Mouse (Mus musculus) monocyte, adult 2 months (primary cell): ENCODE data around the gene Rabac1.

Source experiments
- DNase-seq, 2 experiments: peaks; one replicate each; pipeline ENCODE4 v3.0.0; 2022; ENCODE audit warnings: low spot score in 2 of 2, low read depth in 1 of 2

Rabac1 gene

DNA sequence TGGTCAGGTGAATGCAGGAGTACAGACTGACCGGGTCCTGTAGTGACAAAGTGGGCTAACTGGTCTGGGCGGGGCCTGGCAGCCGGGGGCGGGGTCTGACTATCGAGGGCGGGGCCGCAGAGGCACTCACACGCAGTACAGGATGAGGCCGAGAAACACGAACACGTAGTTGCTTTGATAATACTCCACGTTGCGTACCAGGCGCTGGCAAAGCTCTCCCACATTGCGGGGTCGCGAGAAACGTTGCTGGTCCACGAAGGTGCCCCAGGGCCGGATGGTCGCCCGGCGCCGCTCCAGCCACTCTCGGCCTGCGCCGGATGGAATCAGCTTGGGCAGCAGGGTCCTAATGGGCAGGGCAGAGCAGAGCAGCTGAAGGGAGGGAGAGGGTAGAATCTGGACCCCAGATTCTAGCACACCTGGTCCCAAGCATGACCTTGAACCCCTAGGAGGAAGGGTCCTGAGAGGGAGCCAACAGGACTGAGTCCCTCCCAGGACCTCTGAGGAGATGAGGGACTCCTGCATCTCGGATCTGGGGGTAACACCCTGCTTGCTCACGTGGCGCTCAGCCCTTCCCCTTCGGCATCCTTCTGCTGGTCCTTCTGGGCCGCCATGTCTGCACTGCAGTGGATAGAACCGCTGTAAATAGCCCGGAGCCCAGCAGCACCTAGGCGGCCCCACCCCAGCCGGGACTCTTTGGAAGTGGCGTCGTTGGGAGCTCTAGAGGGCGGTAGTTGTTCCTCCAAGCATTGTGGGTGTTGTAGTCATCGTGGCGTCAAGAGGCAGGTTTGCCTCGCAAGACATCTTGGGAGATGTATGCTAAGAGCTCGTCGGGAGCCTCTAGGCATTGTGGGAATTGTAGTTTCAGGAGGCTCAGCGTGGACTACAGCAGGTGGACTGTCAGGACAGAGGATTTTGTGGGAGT lies at the start of gene Rabac1:
TSS of gene Rabac1 (minus strand) at position 783 of the 922 bp plus-strand sequence.
- peak; percentile 64 to 73 for DNase-seq

DNA sequence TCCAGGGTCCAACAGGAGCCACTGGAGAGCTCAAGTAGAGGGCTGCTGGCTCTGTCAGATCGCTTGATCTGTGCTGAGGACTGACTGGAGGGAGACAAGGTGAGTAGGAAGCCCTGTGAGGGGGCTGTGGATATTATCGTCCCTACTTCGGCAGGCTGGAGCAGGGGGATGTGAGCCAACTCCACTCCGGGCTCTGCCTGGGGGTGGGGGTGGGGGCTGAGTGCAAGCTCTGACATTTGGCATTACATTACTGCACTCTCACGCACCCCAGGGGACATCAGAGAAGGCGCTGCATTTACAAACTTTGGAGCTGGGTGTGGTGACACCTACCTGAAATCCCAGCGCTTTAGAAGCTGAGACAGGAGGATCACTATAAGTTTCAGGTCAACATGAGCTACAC lies 39.0 kb upstream of the Rabac1 start:
- DNase-seq: no peak

DNA sequence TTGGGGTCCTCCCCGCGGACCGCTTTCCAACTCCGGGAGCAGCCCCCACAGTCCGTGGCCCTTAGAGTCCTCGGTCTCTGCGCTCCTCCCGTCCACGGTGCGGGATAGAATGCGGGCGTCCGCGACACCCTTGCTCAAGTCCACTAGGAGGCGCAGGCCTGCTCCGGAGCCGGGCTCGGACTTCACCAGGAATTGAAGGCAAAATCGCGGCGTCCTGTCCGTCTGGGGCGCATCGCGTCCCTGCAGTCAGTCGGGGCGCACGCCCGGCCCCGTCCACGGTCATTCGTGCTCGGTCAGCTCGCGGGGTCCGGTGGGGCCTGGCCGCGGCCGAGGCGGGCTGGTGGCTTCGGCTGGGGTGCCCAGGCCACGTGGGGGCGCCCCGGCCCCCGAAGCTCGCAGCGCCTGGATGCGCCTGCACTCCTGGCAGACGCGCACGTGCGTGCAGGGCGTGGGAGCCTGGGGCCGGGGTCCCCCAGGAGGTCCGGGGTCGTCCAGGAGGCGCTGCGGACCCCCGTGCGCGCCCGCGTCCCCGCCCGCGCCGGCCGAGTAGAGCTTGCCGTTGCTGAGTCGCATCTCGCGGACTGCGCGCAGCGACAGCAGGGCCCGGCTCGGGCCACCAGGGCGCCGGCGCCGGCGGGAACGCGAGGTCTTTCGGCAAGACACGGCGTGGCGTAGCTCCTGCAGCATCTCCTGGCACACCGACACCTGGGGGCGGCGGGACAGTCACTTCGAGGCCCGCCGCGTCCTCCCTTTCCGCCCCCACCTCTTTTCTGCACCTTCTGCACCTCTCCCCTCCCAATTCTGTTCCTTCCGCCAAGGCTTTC lies 37.7 kb upstream of the Rabac1 start:
- DNase-seq: peak in 1 of 2 experiments; percentile 46

DNA sequence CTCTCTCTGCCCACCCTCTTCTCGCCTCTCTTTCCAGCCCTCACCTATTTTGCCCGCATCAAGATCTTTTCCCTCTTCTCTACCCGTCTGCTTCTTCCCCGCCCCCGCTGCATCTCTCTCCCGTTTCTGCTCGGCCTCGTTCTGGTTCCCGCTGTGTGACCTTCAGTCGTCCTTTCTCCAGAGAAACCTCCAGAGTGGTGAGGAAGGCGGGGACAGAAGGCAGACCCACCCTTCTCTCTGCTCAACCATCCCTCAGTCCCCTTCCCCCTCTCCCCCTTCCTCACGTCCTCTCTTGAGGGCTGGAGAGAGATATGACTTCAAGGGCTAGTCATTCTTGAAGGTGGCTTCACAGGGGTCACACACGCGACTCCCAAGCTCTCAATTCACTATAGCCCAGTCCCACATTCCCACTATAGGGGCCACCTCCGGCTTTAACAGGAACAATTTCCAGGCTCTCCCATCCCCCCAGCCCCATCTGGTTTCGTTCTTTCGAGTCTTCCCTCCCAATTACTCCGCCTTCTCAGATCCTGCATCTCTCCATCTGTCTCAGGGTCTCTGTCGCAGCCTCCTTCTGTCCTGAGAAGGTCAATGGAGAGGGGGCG lies 36.6 kb upstream of the Rabac1 start:
- DNase-seq: no peak

DNA sequence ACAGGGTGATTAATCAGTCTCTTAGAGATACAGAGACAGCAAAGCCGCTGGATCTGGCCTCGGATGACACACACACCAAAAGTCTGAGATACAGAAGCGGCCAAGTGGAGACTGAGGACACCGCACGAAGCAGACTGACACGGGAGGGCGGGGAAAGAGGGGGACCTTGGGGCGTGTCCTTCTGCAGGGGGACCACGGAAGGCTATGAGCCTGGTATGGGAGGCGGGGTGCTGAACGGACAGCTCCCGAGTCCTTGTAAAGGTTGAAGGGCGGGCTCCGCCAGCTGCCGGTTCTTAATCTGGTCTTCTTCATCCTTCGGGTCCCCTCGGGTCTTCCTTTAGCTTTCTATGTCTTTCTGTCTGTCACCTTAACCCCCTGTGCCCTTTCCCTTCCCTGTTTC lies 36.1 kb upstream of the Rabac1 start:
- DNase-seq: peak; percentile 37 to 43

DNA sequence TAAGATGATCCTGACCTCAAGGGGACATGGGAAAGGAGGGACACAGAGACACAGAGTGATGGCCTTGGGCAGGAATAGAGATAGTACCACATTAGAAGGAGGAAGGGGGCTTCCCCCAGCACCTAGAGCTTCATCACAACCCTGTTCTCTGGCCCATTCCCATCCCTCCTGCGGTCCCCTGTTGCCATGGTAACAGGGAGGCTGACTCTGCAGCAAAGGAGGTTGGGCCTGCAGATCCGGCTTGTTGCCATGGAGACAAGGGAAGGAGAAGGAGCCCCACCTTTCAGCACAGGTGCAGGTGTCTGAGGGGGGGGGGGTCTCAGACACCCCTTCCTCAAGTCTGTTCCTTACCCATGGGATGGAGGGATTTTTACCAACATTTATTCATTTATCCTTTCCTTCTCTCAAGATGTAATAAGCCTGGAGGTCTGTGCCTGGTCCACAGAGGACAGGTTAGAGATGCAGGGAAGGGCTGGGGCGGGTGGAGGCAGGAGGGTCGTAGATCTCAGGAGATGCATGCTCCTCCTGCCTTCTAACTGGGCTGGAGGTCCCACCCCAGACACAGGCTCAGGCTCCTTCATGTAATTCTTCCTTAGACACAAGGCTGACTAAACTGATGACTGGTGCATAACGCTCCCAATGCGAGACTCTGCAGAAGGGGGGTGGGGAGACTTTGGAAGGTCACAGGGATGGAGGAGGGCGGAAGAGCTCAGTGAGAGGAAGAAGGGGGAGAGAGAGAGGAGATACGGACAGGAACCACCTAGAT lies 35.2 kb upstream of the Rabac1 start:
- DNase-seq: no peak

DNA sequence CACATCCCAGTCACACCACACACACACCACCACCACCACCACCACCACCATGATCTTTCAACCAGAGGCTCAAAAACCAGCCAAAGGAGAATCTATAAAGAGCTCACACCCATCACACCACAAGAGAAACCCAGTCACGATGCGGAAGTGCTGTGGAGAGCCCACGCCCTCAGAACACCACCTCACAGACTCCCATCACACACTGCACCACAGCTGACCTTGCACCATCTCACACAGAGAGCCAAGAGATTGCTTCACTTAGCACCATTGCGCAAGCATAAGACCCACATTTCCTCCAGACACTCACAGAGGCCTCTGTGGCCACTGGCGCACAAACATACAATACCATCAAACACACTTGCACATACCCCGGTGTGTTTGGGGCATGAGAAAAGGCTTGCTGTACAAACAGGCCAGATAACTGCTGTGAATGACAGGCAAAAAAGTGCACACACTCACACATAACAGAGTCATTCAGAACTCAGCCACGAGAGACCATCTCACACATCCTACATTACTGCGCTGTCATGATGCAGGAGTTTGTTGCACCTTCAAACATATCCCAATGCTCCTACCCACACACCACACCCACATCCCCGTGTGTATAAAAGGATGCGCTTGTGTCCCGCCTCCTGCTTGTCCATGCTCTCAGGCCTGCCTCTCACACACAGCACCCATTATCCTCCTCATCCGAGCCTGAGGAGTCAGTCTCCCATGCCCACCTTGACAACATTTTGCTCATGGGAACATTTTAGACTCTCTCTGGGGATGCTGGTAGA lies 34.2 kb upstream of the Rabac1 start:
- DNase-seq: peak; percentile 83 to 85

DNA sequence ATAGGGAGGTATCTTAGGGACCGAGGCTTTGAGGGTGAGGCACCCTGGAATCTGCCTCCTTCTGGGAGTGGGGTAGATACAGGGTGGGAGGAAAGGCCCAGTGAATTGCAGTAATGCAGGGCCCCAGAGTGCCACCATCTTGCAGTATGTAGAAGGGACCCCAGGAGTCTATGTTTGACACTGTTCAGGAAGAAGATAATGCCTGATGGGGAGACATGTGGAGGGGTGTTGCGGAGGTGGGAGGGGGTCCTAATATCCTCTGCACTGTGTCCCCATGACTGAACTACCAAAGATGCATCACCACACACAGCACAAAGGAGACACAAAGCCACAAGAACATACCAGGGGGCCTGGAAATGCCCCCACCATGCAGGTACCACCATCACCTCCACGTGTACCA lies 33.6 kb upstream of the Rabac1 start:
- no peak for DNase-seq

DNA sequence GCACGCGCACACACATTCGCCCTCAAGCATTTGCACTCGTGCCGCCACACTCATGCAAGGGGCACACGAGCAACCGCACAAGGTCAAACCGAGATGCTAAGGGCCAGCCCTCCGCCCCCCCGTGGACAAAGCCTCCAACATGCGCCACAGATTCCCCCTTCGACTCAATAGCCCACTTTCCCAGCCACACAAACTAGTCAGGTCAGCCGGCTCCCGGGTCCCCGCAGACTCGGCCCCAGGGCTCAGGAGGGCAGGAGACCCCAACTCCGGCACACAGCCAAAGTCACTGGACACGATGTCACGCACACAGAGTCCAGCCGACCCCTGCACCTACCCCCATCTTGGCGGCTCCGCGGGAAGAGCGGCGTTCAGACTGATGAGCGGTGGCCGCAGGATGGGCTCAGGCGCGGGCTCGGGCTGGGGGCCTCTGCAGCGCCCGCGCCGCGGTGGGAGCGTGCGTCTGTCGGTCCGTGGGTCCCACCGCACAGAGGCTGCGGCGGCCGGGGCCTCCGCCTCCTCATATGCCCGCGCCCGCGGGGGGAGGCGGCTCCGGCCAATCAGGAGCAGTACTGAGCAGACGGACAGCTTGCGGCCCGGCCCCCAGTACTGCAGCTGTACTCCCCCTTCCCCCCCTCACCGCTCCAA lies 33.0 kb upstream of the Rabac1 start, which contains the start of gene Atp1a3:
TSS of gene Atp1a3 (minus strand) at position 538 of the 645 bp plus-strand sequence.
- no peak for DNase-seq

DNA sequence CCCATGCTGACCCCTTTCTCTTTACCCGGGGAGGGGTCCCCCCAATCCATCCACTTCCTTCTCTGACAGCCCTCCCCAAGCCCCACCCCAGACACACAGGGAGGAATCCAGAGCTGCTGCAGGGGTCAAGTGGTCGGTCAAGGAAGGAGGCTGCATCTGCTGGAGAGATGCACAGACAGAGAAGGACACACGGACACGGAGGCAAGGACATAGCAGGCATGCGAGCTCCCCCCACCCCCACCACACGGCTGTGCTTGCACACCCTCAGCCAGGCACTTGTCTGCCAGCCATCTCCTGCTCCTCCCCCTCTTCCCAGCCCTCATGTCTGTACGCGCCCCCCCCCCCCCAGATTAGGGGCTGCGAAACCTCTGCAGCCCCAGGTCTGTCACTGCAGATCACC lies 32.3 kb upstream of the Rabac1 start:
- DNase-seq: no peak

DNA sequence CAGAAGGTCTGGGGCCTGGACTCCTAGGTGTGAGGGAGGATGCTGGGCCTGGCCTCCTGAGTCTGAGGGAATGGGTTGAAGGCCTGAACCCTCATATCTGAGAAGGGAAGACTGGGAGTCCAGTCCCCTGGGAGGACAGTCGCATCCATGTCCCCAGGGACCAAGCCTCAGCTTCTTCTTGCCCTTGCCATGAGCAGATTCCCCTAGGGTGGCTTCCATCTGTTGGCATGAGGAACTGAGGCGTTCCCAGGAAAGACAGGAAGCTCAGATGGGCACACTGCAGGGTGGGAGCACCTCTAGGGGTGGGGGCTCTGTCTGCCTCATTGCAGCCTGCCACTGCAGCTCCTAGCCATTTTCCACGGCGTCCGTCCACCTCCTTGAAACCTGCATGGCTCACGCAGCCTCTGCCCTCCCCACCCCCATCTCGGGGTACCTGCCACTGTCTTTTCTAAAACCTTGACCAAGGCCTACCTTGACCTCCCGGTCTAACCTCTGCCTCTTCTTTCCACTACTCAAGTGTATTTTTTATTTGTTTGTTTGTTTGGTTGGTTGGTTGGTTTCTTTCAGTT lies 31.4 kb upstream of the Rabac1 start:
- DNase-seq: no peak

DNA sequence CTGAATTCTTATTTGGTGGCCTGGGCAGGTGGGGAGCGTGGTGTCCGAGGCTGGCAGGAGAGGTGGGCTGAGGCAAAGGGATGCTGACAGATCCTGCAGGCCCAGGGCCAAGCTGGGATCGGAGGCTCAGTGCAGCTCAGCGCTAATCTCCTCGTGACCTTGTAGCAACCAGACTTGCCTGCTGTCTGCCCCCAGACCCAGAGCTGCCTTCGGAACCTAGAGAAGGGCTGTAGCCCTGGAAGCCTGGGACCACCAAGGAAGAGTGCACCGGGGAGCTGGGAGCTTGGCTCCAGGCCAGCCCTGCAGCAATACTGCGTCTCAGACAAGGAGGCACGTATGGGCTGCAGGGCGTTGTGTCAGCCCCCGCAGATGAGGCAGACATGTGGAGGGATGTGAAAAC lies 30.7 kb upstream of the Rabac1 start:
- DNase-seq: no peak

DNA sequence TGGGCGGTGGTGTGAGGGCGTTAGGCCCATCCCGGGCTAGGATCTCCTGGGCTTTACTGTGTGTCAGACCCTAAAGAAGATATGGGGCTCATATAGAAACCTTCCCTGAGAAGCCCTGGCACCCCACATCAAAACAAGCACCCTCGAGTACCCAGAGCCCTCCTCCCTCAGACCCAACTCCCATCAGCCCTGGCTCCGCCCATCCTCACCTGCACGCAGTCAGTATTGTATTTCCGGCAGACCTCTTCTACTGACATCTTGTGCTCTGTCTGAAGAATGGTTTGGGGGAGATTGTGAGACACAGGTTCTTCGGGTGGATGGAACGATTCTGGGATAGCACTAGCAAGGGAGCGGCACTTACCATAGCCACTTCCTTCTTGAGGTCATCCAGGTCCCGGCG lies 28.2 kb upstream of the Rabac1 start:
- DNase-seq: no peak

DNA sequence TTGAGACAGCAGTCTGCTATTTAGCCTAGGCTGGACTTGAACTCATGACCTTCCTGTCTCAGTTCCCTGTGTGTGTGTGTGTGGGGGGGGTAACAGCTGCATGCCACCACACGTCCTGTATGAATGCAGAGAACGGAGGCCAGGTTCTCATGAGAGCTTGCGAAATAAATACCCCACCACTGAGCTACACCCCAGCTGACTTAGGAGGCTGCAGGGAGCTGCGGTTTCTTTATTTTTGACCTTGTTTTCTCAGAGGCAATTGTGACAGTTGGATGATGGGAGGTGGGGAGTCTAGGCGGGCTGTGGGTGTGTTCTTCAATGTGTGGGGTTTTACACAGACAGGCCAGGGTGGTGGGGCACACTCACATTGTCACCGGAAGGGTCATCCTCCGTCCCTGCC lies 27.7 kb upstream of the Rabac1 start:
- peak in 1 of 2 experiments; percentile 56 for DNase-seq

DNA sequence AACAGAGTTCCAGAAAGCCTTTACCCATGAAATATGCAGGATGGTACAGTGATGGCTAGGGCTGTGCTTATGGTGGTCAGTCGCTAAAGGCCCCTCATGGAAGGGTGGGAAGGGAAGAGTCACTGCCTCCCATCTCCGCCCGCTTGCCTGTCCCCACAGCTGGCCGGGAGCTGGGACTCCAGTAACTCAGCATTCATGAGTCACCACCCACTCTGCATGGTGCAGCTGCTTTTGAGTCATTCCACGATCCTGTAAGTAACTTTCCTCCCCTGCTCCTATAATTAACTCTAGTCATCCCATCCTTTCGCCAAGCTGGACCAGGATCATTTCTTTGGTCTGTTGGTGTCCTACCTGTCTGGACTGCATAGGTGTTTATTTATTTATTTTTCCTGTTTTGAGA lies 20.5 kb upstream of the Rabac1 start:
- no peak for DNase-seq

DNA sequence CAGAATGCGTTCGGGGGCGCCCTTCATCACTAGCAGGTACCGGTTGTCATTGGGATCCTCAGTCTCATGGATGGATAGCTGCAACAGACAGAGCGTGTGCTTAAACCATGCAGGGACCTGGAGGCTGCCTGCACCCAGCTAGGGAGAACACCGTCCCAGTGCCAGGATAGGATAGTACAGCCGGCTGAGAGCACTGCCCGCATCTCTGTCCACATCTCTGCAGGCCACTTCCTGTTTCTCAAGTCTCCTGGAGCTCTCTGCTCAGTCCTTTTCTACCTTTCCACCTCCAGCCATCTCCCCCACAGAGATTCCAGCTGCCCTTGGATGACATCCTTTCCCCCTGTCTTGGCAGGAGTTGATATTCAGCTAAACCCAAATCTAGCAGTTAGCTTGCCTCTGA lies 17.9 kb upstream of the Rabac1 start:
- no peak for DNase-seq

DNA sequence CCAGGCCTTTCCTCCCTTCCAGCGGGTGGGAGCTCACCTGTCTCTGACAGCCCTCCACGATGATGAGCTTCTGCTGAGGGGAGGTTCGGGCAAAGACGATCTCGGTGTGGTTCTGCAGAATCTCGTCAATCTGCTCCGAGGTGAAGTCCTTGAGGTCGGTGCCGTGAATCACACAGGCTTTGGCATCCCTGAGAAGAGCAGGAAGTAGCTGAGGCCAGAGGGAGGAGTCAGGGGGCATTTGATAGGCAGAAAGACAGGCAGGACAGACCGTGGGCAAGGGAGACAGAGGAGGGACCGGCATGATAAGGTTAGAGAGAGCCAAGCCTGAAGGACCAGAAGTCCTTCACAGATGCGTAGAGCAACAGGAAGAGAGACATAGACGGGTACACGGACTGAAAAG lies 15.4 kb upstream of the Rabac1 start:
- DNase-seq: no peak

DNA sequence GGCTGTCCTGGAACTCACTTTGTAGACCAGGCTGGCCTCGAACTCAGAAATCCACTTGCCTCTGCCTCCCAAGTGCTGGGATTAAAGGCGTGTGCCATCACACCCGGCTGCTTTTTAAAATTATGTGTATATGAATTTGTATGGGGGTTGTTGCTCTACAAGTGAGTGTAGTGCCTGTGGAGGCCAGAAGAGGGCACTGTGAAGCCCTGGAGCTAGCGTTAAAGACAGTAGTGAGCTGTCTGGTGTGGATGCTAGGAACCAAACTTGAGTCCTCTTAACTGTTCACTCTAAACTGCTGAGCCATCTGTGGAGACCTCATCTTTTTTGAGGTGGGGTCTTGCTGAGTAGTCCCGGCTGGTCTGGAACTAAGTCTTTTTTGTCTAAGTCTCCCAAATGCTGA lies 13.2 kb upstream of the Rabac1 start:
- no peak for DNase-seq

DNA sequence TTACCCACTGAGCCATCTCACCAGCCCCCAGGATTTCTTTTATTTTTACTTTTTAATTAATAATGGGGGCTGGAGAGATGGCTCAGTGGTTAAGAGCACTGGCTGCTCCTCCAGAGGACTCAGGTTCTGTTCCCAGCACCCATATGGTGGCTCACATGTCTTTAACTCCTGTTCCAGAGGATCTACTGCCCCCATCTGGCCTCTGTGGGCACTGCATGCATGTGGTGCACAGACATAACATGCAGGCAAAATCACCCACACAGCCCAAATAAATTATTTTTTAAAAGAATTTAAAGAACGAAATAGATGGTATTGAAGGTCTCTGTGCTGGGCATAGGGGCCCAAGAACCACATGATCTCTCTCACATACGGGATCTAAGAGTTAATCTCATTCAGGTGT lies 11.8 kb upstream of the Rabac1 start:
- DNase-seq: no peak
